Mouse (Mus musculus) embryonic facial prominence, embryonic 10.5 days (tissue): Measurements from ENCODE around the gene Podxl2. TPM values are rescaled to one million over a fixed set of nuclear protein-coding genes. Genes with fewer than 3 reads are reported as not detected.

Experiments used
- DNase-seq: peaks from one replicate; pipeline ENCODE4 v3.0.0-alpha.2; 2017; ENCODE audit warnings: low spot score
- H3K27ac ChIP-seq: fragments of 300-500 bp; sonication (generic); replicated peaks from 2 replicates; pipeline ENCODE4 v1.5.1; 2016; ENCODE audit warnings: mild to moderate bottlenecking
- H3K27me3 ChIP-seq: fragments of 300-500 bp; sonication (generic); replicated peaks from 2 replicates; pipeline ENCODE4 v1.6.1; 2016; ENCODE audit warnings: low read depth, mild to moderate bottlenecking; ENCODE audit not compliant: poor library complexity, severe bottlenecking
- H3K36me3 ChIP-seq: fragments of 300-500 bp; sonication (generic); replicated peaks from 2 replicates; pipeline ENCODE4 v1.6.1; 2016; ENCODE audit warnings: mild to moderate bottlenecking, moderate library complexity
- H3K4me1 ChIP-seq: fragments of 300-500 bp; sonication (generic); 2 replicates; pipeline ENCODE4 v1.6.1; 2016
- H3K4me3 ChIP-seq: fragments of 300-500 bp; sonication (generic); 2 replicates; pipeline ENCODE4 v1.5.1; 2016; ENCODE audit warnings: mild to moderate bottlenecking, moderate library complexity
- H3K9me3 ChIP-seq: fragments of 300-500 bp; sonication (generic); 2 replicates; pipeline ENCODE4 v1.6.1; 2016; ENCODE audit warnings: mild to moderate bottlenecking
- WGBS: fragments of 180-500 bp; shearing (Covaris S2); methylation state at CpG from one replicate; pipeline ENCODE4 v1.1.7; 2016; 5-methylcytosine and 5-hydroxymethylcytosine counted together
- polyA plus RNA-seq: library from polyadenylated mRNA; unstranded; fragments of >200 nt; fragmentation: Nextera tagmentation; extraction: Ambion mirVana; gene quantifications from 2 replicates; pipeline ENCODE4 v1.2.1, GENCODE M21; 2016

The Podxl2 gene
- polyA plus RNA-seq, 1 experiment from 2014 or later, result 56.3 TPM

- Histone ChIP-seq H3K4me3 (no peak overlapping the region), H3K27ac (no peak overlapping the region), H3K36me3 (peaks cover 27% of the 10 kb centered on the region), H3K4me1 (0 out of 2 replicates have a peak, but pooled peaks cover 5% of the 10 kb centered on the region), H3K27me3 (no peaks in the 10 kb centered on the region), H3K9me3 (no peaks in the 10 kb centered on the region)
- WGBS, result 45% methylated on average over 9 of the region's 9 CpGs
- DNase-seq, result no peak
Measured at GRCm38 (mm10) chr6:88857249-88857648, 17.6 kb downstream of the Podxl2 start.

DNA sequence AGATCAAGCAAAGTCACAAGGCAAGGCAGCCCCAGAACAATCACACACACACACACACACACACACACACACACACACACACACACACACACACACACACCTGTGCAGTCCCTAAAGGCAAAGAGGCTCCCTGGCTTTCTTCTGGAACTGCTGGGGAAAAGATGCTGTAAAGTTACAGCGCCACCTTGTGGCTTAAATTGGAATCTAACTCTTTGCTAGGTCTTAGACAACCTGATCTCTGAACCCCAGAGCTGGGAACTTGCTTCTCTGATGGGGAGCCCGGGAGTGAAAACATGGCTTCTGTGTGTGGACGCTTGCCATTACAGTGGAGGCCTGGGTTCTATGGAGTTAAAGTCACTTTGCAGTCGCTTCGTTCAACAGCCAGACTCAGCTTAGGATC is 19.2 kb downstream of the Podxl2 start:
- Histone ChIP-seq H3K4me3 (no peak overlapping the region), H3K4me1 (0 out of 2 replicates have a peak, but pooled peaks cover 5% of the 10 kb centered on the region), H3K9me3 (no peaks in the 10 kb centered on the region), H3K27ac (no peak overlapping the region), H3K27me3 (no peaks in the 10 kb centered on the region), H3K36me3 (peaks cover 16% of the 10 kb centered on the region; the same call in 1 of the 2 replicates)
- 15% methylated on average over 5 of the region's 5 CpGs for whole genome bisulfite sequencing
- DNase-seq, result peak; percentile 58

DNA sequence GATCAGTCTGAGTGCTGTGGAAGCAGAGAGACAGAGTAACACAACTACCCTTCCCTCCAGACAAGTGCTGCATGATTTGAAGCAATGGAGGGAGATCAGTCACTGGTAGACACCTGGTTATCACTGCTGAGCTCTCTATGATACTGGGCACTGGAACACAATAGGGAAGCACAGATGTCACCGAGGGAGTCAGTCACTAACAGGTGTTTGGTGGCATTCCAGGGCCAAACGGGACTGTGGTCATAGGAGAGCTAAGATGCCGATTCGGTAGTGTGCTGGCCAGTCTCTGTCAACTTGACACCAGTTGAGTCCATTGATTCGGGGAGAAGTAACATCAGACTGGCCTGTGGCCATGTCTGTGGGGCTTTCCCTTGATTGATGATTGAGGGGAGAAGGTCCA is 20.3 kb downstream of the Podxl2 start:
- Histone ChIP-seq H3K9me3 (no peaks in the 10 kb centered on the region), H3K4me3 (no peak overlapping the region), H3K27me3 (no peaks in the 10 kb centered on the region), H3K27ac (no peak overlapping the region), H3K4me1 (0 out of 2 replicates have a peak, but pooled peaks cover 5% of the 10 kb centered on the region), H3K36me3 (peaks cover 10% of the 10 kb centered on the region)
- 80% methylated on average over 5 of the region's 5 CpGs for WGBS
- no peak for DNase-seq

DNA sequence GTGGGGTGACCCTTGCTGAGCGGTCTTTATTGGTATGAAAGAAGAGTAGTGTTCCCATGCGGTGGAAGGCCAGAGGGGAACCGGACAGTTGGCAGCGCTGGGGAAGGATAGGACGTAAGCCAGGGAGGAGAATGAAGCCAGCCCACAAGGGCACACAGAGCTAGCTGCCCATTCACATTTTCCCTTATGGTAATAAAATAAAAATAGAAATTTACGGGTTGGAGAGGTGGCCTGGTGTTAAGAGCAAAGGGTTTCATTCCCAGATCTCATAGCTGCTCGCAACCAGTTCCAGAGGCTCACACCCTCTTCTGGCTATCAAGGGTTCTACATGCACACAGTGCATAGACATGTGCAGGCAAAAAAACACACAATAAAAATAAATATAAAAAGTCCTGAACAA is 24.8 kb downstream of the Podxl2 start:
- Histone ChIP-seq H3K27ac (no peak overlapping the region), H3K9me3 (no peaks in the 10 kb centered on the region), H3K4me1 (peaks cover 7% of the 10 kb centered on the region; the same call in 1 of the 2 replicates), H3K27me3 (no peaks in the 10 kb centered on the region), H3K36me3 (peaks cover 30% of the 10 kb centered on the region), H3K4me3 (no peak overlapping the region)
- WGBS, result 85% methylated on average over 7 of the region's 7 CpGs
- DNase-seq, result no peak

- Histone ChIP-seq H3K36me3 (peaks cover 34% of the 10 kb centered on the region), H3K4me1 (peaks cover 7% of the 10 kb centered on the region; the same call in 1 of the 2 replicates), H3K4me3 (no peak overlapping the region), H3K9me3 (no peaks in the 10 kb centered on the region), H3K27ac (0 out of 2 replicates have a peak overlapping the region, but pooled peaks have one; percentile 15), H3K27me3 (no peaks in the 10 kb centered on the region)
- DNase-seq, result no peak
- WGBS, result 57% methylated on average over 4 of the region's 4 CpGs
Measured at GRCm38 (mm10) chr6:88849270-88849669, 25.6 kb downstream of the Podxl2 start.

- Histone ChIP-seq H3K36me3 (peaks cover 34% of the 10 kb centered on the region), H3K4me1 (peaks cover 16% of the 10 kb centered on the region), H3K9me3 (no peaks in the 10 kb centered on the region), H3K27ac (no peak overlapping the region), H3K4me3 (no peak overlapping the region), H3K27me3 (no peaks in the 10 kb centered on the region)
- 64% methylated on average over 2 of the region's 2 CpGs for WGBS
- no peak for DNase-seq
Measured at GRCm38 (mm10) chr6:88847571-88847970, 27.3 kb downstream of the Podxl2 start.

DNA sequence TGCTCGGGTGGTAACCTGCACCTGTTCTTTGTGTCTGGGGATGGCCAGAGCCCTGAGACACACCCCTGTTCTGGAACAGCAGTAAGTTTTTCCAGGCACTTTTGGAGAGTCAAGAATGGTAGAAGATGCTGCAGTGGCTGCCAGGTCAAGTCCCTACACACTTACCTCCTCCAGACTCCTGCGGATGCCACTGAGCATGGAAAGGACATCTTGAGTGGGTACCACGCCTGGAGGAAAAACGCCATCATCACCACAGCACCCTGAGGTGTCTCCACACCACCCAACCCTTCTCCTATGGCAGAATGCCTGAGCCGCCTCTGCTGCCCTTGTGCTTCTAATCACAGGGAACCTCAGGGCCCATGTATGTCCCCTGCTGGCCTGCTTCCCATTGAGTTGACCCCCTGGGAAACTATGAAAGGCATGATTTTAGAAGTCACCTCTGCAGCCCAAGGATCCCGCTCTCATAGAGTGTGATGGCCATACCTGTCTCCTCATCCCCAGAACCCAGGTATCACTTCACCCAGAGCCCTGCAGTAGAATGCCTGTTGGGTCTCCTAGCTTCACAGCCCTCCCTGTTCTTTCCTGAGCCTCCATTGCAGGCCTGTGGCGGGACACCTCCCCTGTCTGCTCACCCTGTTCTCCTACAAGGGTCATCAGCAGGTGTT is 29.8 kb downstream of the Podxl2 start:
- no peak for DNase-seq
- Histone ChIP-seq H3K9me3 (no peaks in the 10 kb centered on the region), H3K27me3 (no peaks in the 10 kb centered on the region), H3K36me3 (peaks cover 28% of the 10 kb centered on the region), H3K4me3 (no peak overlapping the region), H3K4me1 (peaks cover 30% of the 10 kb centered on the region), H3K27ac (no peak overlapping the region)
- WGBS, result 85% methylated on average over 7 of the region's 7 CpGs

DNA sequence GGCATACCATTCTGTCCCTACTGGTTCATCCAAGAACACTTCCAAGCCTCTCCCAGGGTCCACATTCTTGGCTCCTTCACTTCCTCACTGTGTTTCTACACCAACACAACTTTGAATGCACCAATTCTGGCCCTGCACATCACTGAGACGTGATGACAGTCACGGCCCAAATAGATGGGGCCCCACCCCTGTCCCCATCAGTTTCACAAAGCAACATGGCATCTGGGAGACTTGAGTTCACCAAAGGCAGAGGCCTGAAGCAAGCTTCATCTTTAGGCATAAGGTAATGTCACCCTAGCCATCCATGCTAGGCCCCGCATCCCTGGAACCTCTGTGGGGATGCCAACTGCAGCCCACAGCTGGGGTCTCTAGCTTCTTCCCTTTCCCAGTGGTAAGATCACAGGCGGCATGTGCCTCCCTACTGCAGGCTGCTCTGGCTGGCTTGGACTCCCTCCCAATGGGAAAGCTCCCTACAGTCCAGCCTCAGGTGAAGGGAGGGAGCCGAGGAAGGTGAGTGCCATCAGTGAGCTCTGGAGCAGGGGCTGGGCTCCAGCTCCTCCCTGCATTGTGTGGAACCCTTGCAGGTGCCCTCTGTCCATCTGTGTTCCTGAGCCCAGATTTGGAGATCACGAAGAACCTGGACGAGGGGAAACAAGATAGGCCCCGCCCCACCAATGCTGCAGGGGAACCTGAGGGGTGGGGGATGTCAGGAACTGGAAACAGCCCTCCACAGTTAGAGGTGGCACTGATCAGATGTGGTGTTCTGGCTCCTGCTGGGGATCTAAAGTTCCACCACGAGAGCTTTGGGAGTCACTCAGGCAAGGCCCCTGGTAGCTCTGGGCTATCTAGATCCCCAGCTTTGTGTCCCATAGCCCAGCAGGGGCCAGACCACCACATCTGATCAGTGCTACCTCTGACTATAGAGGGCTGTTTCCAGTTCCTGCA is 30.8 kb downstream of the Podxl2 start:
- H3K36me3 ChIP-seq, result peaks cover 25% of the 10 kb centered on the region
- H3K9me3 ChIP-seq, result no peaks in the 10 kb centered on the region
- H3K4me3 ChIP-seq, result no peak overlapping the region
- DNase-seq, result no peak
- H3K4me1 ChIP-seq, result peaks cover 33% of the 10 kb centered on the region
- H3K27me3 ChIP-seq, result no peaks in the 10 kb centered on the region
- WGBS, result 75% methylated on average over 9 of the region's 9 CpGs
- H3K27ac ChIP-seq, result no peak overlapping the region

DNA sequence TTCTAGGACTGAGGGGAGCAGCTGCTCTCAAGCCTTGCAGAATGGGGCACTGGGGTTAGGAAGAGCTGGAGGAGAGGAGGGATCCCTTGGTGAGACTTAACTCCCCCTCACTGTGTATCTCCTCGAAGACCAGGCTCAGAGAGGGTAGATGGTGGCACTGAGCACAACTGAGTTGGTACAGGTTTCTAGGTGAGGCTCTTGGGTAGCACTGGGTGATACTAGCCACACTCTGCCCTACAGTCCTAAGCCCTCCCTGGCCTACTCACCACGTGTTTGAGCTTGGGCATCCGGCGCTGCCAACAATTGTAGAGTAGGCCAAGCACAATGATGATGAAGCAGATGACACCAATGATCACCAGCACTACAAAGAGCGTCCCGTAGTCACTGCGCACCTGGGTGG is 31.6 kb downstream of the Podxl2 start:
- Histone ChIP-seq H3K27me3 (no peaks in the 10 kb centered on the region), H3K4me3 (peak overlapping the region; percentile 88), H3K4me1 (peaks cover 33% of the 10 kb centered on the region), H3K9me3 (no peaks in the 10 kb centered on the region), H3K36me3 (peaks cover 27% of the 10 kb centered on the region), H3K27ac (peak overlapping the region; percentile 90)
- no peak for DNase-seq
- 69% methylated on average over 7 of the region's 7 CpGs for WGBS

DNA sequence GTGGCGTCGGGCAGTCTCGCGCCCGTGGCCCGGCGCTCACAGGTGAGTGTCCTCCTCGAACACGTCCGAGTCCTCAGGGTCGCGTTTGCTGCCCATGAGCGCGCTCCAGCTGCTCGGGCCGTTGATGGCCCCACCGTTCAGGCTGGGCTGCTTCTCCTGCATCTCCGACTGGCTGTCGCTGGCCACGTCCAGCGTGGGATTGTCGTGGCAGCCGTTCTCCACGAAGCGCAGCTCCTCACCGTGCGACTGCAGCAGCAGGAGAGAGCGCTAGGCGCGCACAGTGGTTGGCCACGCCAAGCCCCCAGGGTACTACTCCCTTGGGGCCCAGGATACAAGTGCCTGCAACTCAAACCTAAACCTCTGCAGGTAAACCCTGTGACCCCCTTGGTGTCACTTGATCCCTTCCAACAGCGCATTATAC is 32.1 kb downstream of the Podxl2 start:
- Histone ChIP-seq H3K27me3 (no peaks in the 10 kb centered on the region), H3K9me3 (no peaks in the 10 kb centered on the region), H3K27ac (peak overlapping the region; percentile 90), H3K4me3 (peak overlapping the region; percentile 88), H3K4me1 (peaks cover 33% of the 10 kb centered on the region), H3K36me3 (peaks cover 32% of the 10 kb centered on the region)
- DNase-seq, result no peak
- WGBS, result under 1% methylated on average over 32 of the region's 32 CpGs

GRCm38 (mm10) chr6:88841781-88842689 is 32.8 kb downstream of the Podxl2 start, which contains the start of gene Abtb1:
Gene Abtb1, minus strand, starts transcription at chr6:88841984.
- DNase-seq, result peak; percentile 98
- H3K36me3 ChIP-seq, result peaks cover 40% of the 10 kb centered on the region
- no peaks in the 10 kb centered on the region for H3K27me3 ChIP-seq
- peaks cover 29% of the 10 kb centered on the region for H3K4me1 ChIP-seq
- peak within 1 kb of the TSS; percentile 88 for H3K4me3 ChIP-seq
- peak within 1 kb of the TSS; percentile 90 for H3K27ac ChIP-seq
- H3K9me3 ChIP-seq, result no peaks in the 10 kb centered on the region
- WGBS, result under 1% methylated on average over 72 of the region's 72 CpGs

- H3K36me3 ChIP-seq, result peaks cover 45% of the 10 kb centered on the region
- peak overlapping the region; percentile 90 for H3K27ac ChIP-seq
- DNase-seq, result no peak
- H3K4me1 ChIP-seq, result peaks cover 29% of the 10 kb centered on the region
- H3K4me3 ChIP-seq, result peak overlapping the region; percentile 88
- WGBS, result under 1% methylated on average over 22 of the region's 22 CpGs
- H3K9me3 ChIP-seq, result no peaks in the 10 kb centered on the region
- H3K27me3 ChIP-seq, result no peaks in the 10 kb centered on the region
Measured at GRCm38 (mm10) chr6:88841514-88841780, 33.4 kb downstream of the Podxl2 start.
